Mouse (Mus musculus) thymus, adult 2 months (tissue): Measurements from ENCODE around the gene Agfg1.

Source experiments
- CTCF ChIP-seq: fragments of 200-500 bp; IDR thresholded peaks from 2 replicates; pipeline ENCODE4 v1.5.1; 2012; ENCODE audit warnings: mild to moderate bottlenecking, control low read depth, low read length, moderate library complexity, borderline replicate concordance; ENCODE audit not compliant: control insufficient read depth, poor library complexity, insufficient read depth; ENCODE audit errors: extremely low read depth
- POLR2A ChIP-seq: fragments of 200-500 bp; IDR thresholded peaks from 2 replicates; pipeline ENCODE4 v1.6.1; 2012; ENCODE audit warnings: mild to moderate bottlenecking, low read length, control low read depth, moderate library complexity; ENCODE audit not compliant: control insufficient read depth, poor library complexity, insufficient read depth; ENCODE audit errors: extremely low read depth

DNA sequence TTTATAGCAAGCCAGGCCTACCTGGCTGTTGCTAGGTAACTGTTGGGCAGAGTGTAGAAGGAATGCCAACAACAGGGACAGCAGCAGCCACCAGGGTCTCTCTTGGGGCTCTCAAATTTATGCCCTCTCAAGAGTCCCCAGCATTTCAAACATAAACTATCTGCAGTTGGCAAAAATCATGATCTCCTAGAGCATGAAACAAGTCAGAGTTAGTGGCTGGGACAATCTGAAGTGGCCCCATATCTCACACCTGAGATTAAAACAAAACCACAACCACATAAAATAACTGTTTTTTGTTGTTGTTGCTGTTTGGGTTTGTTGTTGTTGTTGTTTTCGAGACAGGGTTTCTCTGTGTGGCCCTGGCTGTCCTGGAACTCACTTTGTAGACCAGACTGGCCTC is 8.5 kb upstream of the Agfg1 start:
- no peak for TF ChIP-seq CTCF
- no peak for TF ChIP-seq POLR2A
